Mouse (Mus musculus): Measurements from ENCODE around the gene Trap1a.
"Not testable (repeated sequence)": the region's sequence is repeated elsewhere in the genome, so short reads cannot be mapped to it uniquely, and the experiment has no call there.

The Trap1a gene

DNA sequence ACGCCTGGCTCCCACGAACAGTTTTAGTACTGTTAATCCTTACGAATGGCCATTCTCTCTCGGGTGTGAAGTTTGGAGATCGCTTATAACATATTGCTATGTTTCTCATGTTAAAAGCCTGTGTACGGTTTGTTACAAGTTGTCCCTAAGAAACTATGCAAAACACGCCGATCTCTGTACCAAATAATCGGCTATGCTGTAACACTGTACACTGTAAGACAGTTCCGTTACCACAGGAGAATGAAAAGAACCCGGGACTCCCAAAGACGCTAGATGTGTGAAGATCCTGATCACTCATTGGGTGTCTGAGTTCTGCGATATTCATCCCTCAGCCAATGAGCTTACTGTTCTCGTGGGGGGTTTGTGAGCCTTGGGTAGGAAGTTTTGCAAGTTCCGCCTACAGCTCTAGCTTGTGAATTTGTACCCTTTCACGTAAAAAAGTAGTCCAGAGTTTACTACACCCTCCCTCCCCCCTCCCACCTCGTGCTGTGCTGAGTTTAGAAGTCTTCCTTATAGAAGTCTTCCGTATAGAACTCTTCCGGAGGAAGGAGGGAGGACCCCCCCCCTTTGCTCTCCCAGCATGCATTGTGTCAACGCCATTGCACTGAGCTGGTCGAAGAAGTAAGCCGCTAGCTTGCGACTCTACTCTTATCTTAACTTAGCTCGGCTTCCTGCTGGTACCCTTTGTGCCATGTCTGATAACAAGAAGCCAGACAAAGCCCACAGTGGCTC lies at the start of gene Trap1a:
Gene Trap1a, plus strand, starts transcription at position 421 of the 732 bp plus-strand sequence.
- DNase-seq: no peak

DNA sequence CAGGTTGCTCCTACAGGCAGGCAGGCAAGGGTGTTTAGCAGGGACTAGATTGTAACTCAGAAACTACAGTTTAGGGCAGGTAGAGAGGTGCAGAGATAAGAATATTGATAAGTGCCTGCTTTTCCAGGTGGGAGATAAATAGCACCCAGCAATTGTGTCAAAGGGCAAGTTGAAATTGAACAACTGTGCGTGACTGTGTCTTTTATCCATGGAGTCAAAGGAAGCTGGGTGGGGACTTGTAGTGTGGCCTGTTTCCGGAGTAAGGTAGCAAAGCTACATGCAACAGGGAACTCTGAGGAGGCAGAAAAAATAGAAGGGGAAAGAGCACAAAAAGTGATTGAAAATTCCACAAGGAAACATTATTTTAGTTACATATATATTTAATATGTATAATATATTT lies 40.4 kb upstream of the Trap1a start:
- no peak for DNase-seq

DNA sequence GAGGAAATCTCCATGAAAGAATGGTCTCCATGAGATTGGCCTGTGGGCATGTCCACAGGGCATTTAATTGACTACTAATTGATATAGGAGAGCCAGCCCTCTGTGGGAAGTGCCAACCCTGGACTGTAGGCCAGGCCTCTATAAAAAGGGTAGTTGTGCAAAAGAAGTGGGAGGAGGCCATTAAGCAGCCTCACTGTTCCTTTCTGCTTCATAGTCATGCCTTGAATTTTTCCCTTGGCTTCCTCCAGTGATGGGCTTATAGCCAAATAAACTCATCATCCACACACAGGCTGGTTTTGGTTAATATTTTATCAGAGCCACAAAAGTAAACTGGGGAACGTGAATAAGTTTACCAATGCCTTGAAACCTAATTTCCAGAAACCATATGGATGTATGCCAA lies 38.2 kb upstream of the Trap1a start:
- peak in 1 of 2 experiments; percentile 1 for DNase-seq

DNA sequence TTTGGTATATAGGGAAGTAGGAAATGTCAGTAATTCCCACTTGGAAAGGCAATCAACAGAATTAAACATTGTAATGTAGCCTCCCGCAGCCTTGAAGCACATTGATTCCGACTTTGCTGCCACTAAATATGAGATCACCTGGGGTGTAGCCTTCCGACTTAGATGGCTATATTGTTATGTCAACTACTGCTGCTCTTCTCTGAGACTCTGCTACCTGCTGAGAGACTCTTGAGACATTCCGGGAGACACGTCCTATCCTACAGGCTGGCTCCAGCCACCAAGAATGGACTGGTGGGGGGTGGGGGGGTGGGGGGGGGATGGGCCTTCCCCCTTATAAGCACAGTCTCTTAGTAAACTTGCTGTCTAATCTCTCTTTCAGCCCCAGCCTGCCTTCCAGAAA lies 16.1 kb upstream of the Trap1a start:
- not testable (repeated sequence) for DNase-seq

DNA sequence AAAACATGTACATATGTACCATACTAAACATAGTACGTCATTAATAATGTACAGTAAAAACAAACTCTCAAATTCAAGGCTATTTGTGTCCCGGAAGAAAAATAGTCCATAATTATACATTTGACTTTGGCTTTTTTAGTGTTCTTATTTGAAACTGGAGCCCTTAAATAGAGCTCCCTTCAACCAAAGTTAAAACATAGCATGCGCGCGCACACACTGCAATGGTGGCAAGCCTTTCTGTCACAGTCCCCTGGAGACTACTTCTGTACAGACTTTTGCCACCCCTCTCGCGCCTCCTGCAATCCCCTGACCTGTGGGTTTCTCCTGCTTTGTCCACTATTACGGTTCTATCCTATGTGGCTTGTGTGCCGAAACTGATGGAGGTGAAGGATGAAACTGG lies 900 bp upstream of the Trap1a start:
- DNase-seq: no peak

DNA sequence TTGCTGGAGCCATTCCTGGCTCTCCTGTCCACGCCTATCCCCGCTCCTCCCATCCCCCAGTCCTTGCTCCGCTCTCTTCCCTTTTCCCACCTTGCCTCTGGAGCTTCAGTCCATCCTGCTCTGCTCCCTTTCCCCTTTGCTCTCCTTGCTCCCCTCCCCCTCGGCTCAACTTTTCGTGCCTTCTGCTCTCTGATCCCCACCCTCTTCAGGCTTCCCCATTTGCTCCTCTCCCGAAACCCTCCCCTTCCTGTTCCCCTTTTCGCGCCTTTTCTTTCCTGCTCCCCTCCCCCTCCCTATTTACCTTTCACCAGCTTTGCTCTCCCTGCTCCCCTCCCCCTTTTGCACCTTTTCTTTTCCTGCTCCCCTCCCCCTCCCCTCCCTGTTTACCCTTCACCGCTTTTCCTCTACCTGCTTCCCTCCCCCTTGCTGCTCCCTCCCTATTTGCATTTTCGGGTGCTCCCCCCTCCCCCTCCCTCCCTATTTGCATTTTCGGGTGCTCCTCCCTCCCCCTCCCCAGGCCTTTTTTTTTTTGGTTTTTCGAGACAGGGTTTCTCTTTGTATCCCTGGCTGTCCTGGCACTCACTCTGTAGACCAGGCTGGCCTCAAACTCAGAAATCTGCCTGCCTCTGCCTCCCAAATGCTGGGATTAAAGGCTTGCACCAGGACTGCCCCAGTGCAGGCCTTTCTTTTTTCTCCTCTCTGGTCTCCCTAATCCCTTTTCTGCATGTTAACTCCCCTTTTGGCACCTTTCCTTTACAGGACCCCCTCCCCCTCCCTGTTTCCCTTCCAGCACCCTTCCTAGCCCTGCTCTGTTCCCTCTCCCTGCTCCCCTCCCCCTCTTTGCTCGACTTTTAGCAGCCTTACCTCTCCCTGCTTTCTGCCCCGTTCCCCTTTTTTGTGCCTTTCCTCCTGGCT lies 1.3 kb downstream of the Trap1a start:
- no peak for DNase-seq

DNA sequence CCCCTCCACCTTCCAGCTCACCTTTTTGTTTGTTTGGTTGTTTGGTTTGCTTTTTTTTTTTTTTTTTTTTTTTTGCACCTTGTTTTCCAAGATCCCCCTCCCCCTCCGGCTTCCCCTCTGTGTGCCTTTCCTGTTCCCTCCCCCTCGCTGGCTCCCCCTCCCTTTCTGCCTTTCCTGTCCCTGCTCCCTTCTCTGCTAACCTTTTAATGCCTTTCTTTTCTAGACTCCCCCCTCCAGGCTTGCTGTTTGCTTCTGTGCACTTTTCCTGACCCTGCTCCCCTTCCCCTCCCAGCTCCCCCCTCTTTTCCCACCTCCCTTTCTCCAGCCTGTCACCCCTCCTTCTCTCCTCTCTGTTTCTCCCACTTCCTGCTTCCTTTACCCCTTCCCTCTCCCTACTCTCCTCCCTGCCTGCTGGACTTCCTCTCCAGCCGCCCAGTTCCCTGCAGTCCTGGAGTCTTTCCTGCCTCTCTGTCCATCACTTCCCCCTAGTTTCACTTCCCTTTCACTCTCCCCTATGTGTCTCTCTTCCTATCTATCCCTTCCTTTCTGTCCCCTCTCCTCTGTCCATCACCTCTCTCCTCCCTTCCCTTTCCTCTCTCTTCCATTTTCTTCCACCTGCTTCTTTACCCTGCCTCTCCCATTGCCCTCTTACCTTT lies 2.1 kb downstream of the Trap1a start:
- DNase-seq: no peak

DNA sequence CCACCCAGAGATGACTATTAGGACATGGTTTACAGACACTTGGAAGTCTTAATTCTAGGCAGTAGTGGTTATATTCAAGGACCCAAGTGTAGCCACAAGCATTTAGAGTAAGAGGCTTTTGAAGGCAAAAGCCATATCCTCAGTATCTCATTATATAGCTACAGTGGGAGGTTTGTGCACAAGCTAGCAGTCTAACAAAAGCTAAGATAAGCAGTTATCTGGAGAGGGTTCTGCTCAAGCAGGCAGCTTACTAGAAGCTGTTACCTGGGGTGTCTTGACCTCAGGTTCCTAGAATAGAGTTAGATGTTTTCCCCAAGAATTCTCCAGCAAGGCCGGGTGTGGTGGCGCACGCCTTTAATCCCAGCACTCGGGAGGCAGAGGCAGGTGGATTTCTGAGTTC lies 6.1 kb downstream of the Trap1a start:
- no peak for DNase-seq

DNA sequence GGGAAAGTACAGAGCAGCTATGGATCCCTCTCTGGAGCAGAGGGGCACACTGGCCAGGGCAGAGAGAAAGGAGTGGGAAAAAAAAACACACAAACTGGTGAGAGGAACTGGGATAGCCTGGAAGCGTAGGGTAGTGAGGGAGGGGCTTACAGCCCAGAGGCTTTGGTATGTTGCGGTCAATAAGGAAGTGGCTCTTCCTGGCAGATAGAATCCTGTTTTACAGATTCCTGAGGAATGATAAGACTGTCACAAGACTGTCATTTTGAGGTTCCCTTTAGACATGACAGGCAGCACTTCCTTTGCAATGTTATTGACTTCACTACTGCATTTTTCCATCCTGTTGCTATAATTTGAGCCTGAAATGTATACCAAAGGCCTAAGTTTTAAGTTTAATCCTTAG lies 7.7 kb downstream of the Trap1a start:
- no peak for DNase-seq

DNA sequence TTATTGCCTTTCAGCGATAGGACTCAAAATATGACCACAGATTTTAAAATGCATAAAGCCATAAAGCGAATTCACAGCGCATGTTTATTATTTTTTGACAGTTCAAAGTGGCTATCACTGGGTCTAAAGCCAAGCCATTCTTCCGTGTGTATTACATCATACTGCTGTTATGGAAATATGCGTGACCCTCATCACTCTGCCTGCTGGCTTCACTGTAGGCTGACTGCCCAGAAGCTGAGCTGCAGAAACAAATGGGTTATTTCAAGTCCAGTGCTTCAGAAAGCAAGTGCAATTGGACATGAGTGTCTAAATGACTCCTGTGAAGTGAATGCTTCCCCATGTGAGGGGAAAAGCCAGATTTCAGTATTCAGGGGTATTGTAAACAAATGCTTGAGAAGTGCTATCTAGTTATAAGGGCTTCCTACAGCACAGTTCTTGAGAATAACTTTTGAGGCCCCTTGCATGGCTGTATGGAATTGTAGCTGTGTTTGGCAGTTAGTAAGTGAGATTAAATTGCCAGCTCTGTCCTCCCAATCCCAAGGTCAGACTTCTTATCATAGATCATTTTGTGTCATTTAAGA lies 18.8 kb downstream of the Trap1a start:
- no peak for DNase-seq

DNA sequence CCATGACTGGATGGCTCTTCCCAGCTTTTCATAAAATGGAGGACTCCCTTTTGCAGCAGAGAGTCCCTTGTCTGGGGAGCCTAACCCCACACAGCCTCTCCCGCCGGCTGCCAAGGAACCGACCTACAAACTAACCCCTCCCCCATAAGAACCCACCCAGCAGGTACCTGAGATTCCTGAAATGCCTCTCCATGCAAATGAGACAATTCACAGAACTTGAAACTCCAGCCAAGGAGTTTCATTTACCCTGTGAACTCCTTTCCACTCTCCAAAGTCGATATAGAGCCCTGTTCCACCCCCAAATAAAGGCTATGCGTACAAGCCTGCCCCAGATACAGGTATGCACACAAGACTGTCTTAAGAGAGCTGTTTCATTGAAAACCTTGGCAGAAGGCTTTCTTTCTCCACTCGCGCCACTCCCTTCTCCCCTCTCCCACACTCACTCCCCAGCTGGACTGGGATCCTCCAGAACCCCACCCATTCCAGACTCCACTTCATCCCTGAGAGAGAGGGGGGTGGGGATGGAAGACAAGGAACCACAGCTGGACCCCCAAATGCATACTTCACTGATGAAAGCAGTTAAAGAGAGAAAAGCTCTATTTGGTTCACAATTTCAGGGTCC lies 24.3 kb downstream of the Trap1a start:
- DNase-seq: peak in 1 of 2 experiments; percentile 4

DNA sequence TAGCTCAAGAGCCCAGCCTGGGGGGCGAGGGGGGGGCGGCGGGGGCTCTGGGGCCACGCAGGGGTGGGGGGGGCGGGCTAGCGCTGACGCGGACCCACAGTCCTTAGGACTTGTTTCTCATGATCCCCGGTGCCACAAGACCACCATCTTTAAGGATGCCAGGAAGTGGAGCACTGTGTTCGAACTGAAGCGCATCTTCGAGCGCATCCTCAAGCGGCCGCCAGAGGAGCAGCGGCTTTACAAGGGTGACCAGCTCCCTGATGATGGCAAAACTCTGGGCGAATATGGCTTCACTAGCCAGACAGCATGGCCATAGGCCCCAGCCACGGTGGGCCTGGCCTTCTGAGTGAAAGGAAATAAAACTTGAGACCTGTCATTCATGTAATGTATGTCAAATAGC lies 24.9 kb downstream of the Trap1a start:
- DNase-seq: no peak

DNA sequence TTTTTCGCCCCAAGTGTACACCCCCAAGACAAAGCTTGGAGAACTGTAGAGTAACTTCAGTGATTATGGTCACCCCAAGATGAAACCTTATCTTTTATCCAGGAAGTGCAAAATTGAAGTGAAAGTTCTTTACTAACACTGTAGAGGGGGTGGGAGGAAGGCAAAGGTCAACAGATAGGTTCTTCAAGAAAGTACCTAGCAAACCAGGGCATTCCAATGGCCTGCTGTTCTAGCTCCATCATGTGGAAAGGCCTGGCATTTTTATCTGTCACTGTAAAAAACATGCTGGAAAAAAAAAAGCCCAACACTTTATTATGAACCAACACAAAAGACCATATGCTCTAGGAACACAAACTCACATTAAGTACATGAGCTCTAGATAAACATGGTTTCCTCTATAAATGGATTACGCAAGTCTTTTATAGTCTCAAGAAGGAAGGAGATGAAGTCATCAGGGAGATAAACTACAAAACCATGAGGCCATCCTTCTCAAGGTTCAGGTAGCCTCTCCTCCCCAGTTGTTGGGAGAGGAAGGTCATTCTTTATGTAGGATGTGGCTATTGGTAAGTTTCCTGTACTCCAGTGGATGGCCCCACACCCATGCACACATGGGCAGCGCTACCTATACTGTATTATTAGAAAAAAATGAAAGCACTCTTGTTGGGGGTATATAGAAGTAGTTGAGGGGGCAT lies 33.5 kb downstream of the Trap1a start:
- peak in 1 of 2 experiments; percentile 1 for DNase-seq

DNA sequence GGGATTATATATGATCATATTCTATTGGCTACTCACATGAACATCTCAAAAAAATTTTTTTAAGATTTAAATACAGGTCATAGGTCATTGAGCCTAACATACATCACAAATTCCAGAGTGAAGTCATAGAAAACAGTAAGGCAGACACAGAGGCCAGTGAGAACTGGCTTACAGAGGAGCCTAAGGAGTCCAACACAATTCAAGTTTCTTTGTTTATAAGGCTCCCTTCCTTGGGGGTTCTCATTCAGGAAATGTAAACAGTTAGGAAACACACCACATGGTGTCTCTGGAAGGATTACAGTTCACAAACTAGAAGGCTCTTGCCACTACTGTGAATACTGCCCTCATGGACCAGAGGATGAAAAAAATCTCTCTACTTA lies 34.0 kb downstream of the Trap1a start:
- no peak for DNase-seq

DNA sequence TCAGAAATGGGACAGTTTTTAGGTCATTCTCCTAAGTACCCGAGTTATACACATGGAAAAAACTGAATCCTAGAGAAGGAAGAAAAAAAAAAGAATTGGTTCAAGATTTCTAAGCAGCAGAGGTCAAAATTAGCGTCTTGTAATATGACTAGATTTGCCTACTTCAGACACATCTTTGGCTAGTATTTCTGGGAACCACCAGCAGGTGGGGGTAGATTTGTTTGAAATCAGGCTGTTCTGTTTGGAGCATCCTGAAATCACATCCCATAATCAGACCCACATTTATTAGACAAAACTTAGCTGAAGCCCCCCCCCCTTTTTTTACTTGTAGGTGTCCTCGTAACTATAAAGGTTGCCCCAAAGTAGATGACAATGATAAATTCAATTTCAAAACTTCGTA lies 35.6 kb downstream of the Trap1a start:
- peak in 1 of 2 experiments; percentile 16 for DNase-seq

DNA sequence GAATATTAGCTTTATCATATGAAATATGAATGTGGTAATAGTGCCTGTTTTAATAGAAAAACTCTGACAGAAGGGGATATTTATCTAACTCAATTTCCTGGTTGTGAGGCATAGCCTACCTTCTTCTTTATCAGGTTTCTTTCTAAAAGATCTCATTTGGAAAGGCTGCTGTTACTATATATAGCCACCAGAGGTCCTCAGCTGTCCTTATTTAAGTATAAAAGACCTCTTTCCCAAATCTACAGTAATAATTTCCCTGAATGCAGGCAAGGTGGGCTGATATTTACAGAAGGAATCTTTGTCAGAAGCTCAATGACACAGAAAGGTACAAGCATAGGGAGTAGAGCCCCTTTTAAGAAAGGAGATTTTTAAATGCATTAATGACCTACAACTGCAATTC lies 39.2 kb downstream of the Trap1a start:
- no peak for DNase-seq

Measured in kidney, postnatal 25 days (tissue).